Mouse (Mus musculus) urinary bladder, postnatal 25 days (tissue): ENCODE data around the gene Crim1.
"Not testable (repeated sequence)": the region's sequence is repeated elsewhere in the genome, so short reads cannot be mapped to it uniquely, and the experiment has no call there.

Experiments
- DNase-seq: peaks from one replicate; pipeline ENCODE4 v3.0.0; 2022; ENCODE audit warnings: low spot score

Gene Crim1

GRCm38 (mm10) chr17:78250149-78250938, 50.3 kb downstream of the Crim1 start:
- DNase-seq: no peak

- DNase-seq: not testable (repeated sequence)
Measured at GRCm38 (mm10) chr17:78253587-78253986, 53.5 kb downstream of the Crim1 start.

GRCm38 (mm10) chr17:78254256-78254655, 54.2 kb downstream of the Crim1 start:
- no peak for DNase-seq

- DNase-seq: no peak
Measured at GRCm38 (mm10) chr17:78255711-78256110, 55.7 kb downstream of the Crim1 start.

- no peak for DNase-seq
Measured at GRCm38 (mm10) chr17:78256534-78256933, 56.5 kb downstream of the Crim1 start.

- DNase-seq: no peak
Measured at GRCm38 (mm10) chr17:78261684-78262083, 61.6 kb downstream of the Crim1 start.

- DNase-seq: no peak
Measured at GRCm38 (mm10) chr17:78264116-78264515, 64.1 kb downstream of the Crim1 start.

GRCm38 (mm10) chr17:78265135-78265534, 65.1 kb downstream of the Crim1 start:
- DNase-seq: no peak

GRCm38 (mm10) chr17:78266271-78266670, 66.2 kb downstream of the Crim1 start:
- no peak for DNase-seq

GRCm38 (mm10) chr17:78268591-78268990, 68.5 kb downstream of the Crim1 start:
- DNase-seq: no peak

GRCm38 (mm10) chr17:78269311-78269710, 69.3 kb downstream of the Crim1 start:
- DNase-seq: no peak

- DNase-seq: no peak
Measured at GRCm38 (mm10) chr17:78270019-78270418, 70.0 kb downstream of the Crim1 start.

GRCm38 (mm10) chr17:78271731-78272130, 71.7 kb downstream of the Crim1 start:
- DNase-seq: no peak

- DNase-seq: no peak
Measured at GRCm38 (mm10) chr17:78272142-78272541, 72.1 kb downstream of the Crim1 start.

- no peak for DNase-seq
Measured at GRCm38 (mm10) chr17:78272713-78273483, 72.8 kb downstream of the Crim1 start.

GRCm38 (mm10) chr17:78273875-78274274, 73.8 kb downstream of the Crim1 start:
- DNase-seq: no peak

GRCm38 (mm10) chr17:78274609-78275506, 74.8 kb downstream of the Crim1 start:
- DNase-seq: no peak

- DNase-seq: no peak
Measured at GRCm38 (mm10) chr17:78275507-78275813, 75.4 kb downstream of the Crim1 start.

- DNase-seq: no peak
Measured at GRCm38 (mm10) chr17:78279191-78279590, 79.1 kb downstream of the Crim1 start.

GRCm38 (mm10) chr17:78280991-78281712, 81.1 kb downstream of the Crim1 start:
- DNase-seq: no peak

GRCm38 (mm10) chr17:78283271-78283992, 83.4 kb downstream of the Crim1 start:
- DNase-seq: no peak
